Mouse (Mus musculus) heart, postnatal 0 days (tissue): ENCODE measurements at regions not wholly inside any gene's neighbourhood (a gene's known extent, or its start where the extent isn't known, plus 50 kb on each side); places are given as distances from the start of the nearest gene placed in this dataset.

ENCODE experiments used
- ATAC-seq: fragments of 200-750 bp; cut with Nextera tagmentation; 2 replicates; pipeline ENCODE4 v1.8.0; 2017; ENCODE audit warnings: low read depth, moderate number of reproducible peaks, moderate library complexity; ENCODE audit not compliant: insufficient read depth
- DNase-seq: peaks from one replicate; pipeline ENCODE4 v3.0.0-alpha.2; 2016; ENCODE audit warnings: low spot score
- H3K27ac ChIP-seq: fragments of 300-500 bp; sonication (generic); 2 replicates; pipeline ENCODE4 v1.5.1; 2014; ENCODE audit warnings: low read depth, mild to moderate bottlenecking
- H3K27me3 ChIP-seq: fragments of 300-500 bp; sonication (generic); 2 replicates; pipeline ENCODE4 v1.6.1; 2014; ENCODE audit warnings: low read length, mixed read lengths; ENCODE audit not compliant: control insufficient read depth, insufficient read depth
- H3K36me3 ChIP-seq: fragments of 300-500 bp; sonication (generic); replicated peaks from 2 replicates; pipeline ENCODE4 v1.6.1; 2014; ENCODE audit warnings: low read length, mixed read lengths; ENCODE audit not compliant: control insufficient read depth, insufficient read depth
- H3K4me1 ChIP-seq: fragments of 300-500 bp; sonication (generic); 2 replicates; pipeline ENCODE4 v1.6.1; 2014; ENCODE audit warnings: antibody characterized with exemption; ENCODE audit not compliant: control insufficient read depth, insufficient read depth
- H3K4me2 ChIP-seq: fragments of 300-500 bp; sonication (generic); 2 replicates; pipeline ENCODE4 v1.6.1; 2014; ENCODE audit warnings: low read depth, mild to moderate bottlenecking, low read length, moderate library complexity
- H3K4me3 ChIP-seq: fragments of 300-500 bp; sonication (generic); 2 replicates; pipeline ENCODE4 v1.5.1; 2014; ENCODE audit warnings: low read depth, low read length
- H3K9ac ChIP-seq: fragments of 300-500 bp; sonication (generic); replicated peaks from 2 replicates; pipeline ENCODE4 v1.6.1; 2014; ENCODE audit warnings: low read depth, low read length, mixed read lengths
- H3K9me3 ChIP-seq: fragments of 300-500 bp; sonication (generic); replicated peaks from 2 replicates; pipeline ENCODE4 v1.6.1; 2016; ENCODE audit warnings: low read length; ENCODE audit not compliant: control insufficient read depth
- CTCF ChIP-seq: IDR thresholded peaks from 2 replicates; pipeline ENCODE4 v1.5.1; 2016; ENCODE audit warnings: antibody characterized with exemption, control low read depth, low read depth
- EP300 ChIP-seq: IDR thresholded peaks from 2 replicates; pipeline ENCODE4 v1.6.1; 2016; ENCODE audit warnings: antibody characterized with exemption, low read depth
- WGBS: fragments of 180-500 bp; shearing (Covaris S2); extraction: QIAGEN DNeasy Blood & Tissue Kit; methylation state at CpG from one replicate; pipeline ENCODE4 v1.1.7; 2014; 5-methylcytosine and 5-hydroxymethylcytosine counted together

- 53% methylated on average over 13 of the region's 13 CpGs for WGBS
- Histone ChIP-seq H3K4me2 (no peak overlapping the region), H3K4me1 (peaks cover 33% of the 10 kb centered on the region), H3K9ac (no peak overlapping the region), H3K27ac (no peak overlapping the region), H3K4me3 (no peak overlapping the region), H3K36me3 (no peaks in the 10 kb centered on the region), H3K9me3 (no peaks in the 10 kb centered on the region), H3K27me3 (no peaks in the 10 kb centered on the region)
- ATAC-seq = peak; percentile 20; the same call in 1 of the 2 replicates
- DNase-seq = peak; percentile 41
- TF ChIP-seq EP300 = no peak
- TF ChIP-seq CTCF = no peak
Measured at GRCm38 (mm10) chr16:21295956-21296733, 91.6 kb downstream of the Ephb3 start.

- Histone ChIP-seq H3K9me3 (no peaks in the 10 kb centered on the region), H3K9ac (no peak overlapping the region), H3K36me3 (no peaks in the 10 kb centered on the region), H3K4me3 (no peak overlapping the region), H3K27ac (no peak overlapping the region), H3K4me2 (no peak overlapping the region), H3K27me3 (no peaks in the 10 kb centered on the region), H3K4me1 (peaks cover 33% of the 10 kb centered on the region)
- TF ChIP-seq EP300 (no peak), CTCF (no peak)
- WGBS = 56% methylated on average over 3 of the region's 3 CpGs
- ATAC-seq (no peak), DNase-seq (no peak)
Measured at GRCm38 (mm10) chr16:21296786-21297185, 92.2 kb downstream of the Ephb3 start.

- no peak overlapping the region for H3K9ac ChIP-seq
- no peaks in the 10 kb centered on the region for H3K9me3 ChIP-seq
- no peaks in the 10 kb centered on the region for H3K36me3 ChIP-seq
- no peak for TF ChIP-seq CTCF
- TF ChIP-seq EP300 = no peak
- H3K4me3 ChIP-seq = no peak overlapping the region
- no peaks in the 10 kb centered on the region for H3K27me3 ChIP-seq
- no peak overlapping the region for H3K27ac ChIP-seq
- WGBS = 84% methylated on average over 7 of the region's 7 CpGs
- H3K4me2 ChIP-seq = no peak overlapping the region
- ATAC-seq (no peak), DNase-seq (no peak)
- peaks cover 28% of the 10 kb centered on the region for H3K4me1 ChIP-seq
Measured at GRCm38 (mm10) chr16:21298866-21299265, 94.3 kb downstream of the Ephb3 start.

- WGBS = 93% methylated on average over 3 of the region's 3 CpGs
- no peak for ATAC-seq
Measured at GRCm38 (mm10) chr16:21305859-21306258, 101.3 kb downstream of the Ephb3 start.

GRCm38 (mm10) chr16:21308513-21308912 lies 104.0 kb downstream of the Ephb3 start:
- ATAC-seq = no peak
- no peak overlapping the region for H3K9ac ChIP-seq
- 87% methylated on average over 8 of the region's 8 CpGs for WGBS
- H3K4me3 ChIP-seq = no peak overlapping the region
- TF ChIP-seq EP300 (no peak), CTCF (no peak)
- H3K4me2 ChIP-seq = no peak overlapping the region
- no peaks in the 10 kb centered on the region for H3K9me3 ChIP-seq
- H3K36me3 ChIP-seq = no peaks in the 10 kb centered on the region
- peaks cover 6% of the 10 kb centered on the region; the same call in 1 of the 2 replicates for H3K4me1 ChIP-seq
- H3K27ac ChIP-seq = no peak overlapping the region
- DNase-seq = no peak
- 0 out of 2 replicates have a peak, but pooled peaks cover 7% of the 10 kb centered on the region for H3K27me3 ChIP-seq

More at GRCm38 (mm10) chr16:21305859-21306258, 101.3 kb downstream of the Ephb3 start:
- TF ChIP-seq EP300 (no peak), CTCF (no peak)
- no peak for DNase-seq
- H3K36me3 ChIP-seq = no peaks in the 10 kb centered on the region
- 0 out of 2 replicates have a peak, but pooled peaks cover 7% of the 10 kb centered on the region for H3K27me3 ChIP-seq
- no peak overlapping the region for H3K27ac ChIP-seq
- H3K4me3 ChIP-seq = no peak overlapping the region
- no peak overlapping the region for H3K9ac ChIP-seq
- 0 out of 2 replicates have a peak, but pooled peaks cover under 1% of the 10 kb centered on the region for H3K4me1 ChIP-seq
- H3K4me2 ChIP-seq = no peak overlapping the region
- no peaks in the 10 kb centered on the region for H3K9me3 ChIP-seq
